In genomic region chr17:71986456-71986855, GRCm38 (mm10) we compare ENCODE assay signal across 8 mouse cellular contexts.
DNase-seq lines count a peak whose midpoint lies in the region; ATAC-seq and TF ChIP-seq lines count a peak whose summit lies in the region.

No protein-coding gene starts in this region.

- WGBS in heart, postnatal 0 days: 43% methylated on average over 9 of the region's 9 CpGs
- WGBS in hindbrain, postnatal 0 days: 37% methylated on average over 9 of the region's 9 CpGs
- 45% methylated on average over 9 of the region's 9 CpGs for WGBS in cerebellum, adult 2 months

- TF ChIP-seq CTCF in heart, postnatal 0 days (IDR thresholded peaks at IDR 0.05; ENCODE audit: low read depth): no peak
- no peak for TF ChIP-seq CTCF in hindbrain, postnatal 0 days (IDR thresholded peaks at IDR 0.05; ENCODE audit: low read depth)
- TF ChIP-seq CTCF in cerebellum, adult 2 months (IDR thresholded peaks at IDR 0.05; ENCODE audit: borderline replicate concordance, insufficient read depth, low read depth, low read length): no peak

- no peak for TF ChIP-seq EP300 in heart, postnatal 0 days (IDR thresholded peaks at IDR 0.05; ENCODE audit: low read depth)

- H3K4me3 ChIP-seq in heart, postnatal 0 days (ENCODE audit: low read depth, low read length): no peak overlapping the region
- no peak overlapping the region for H3K4me3 ChIP-seq in hindbrain, postnatal 0 days (ENCODE audit: low read length)
- H3K4me3 ChIP-seq in cerebellum, adult 2 months (replicated peaks; ENCODE audit: insufficient read depth, low read depth, low read length): no peak overlapping the region

- H3K27me3 ChIP-seq in heart, postnatal 0 days (ENCODE audit: control insufficient read depth, insufficient read depth, low read length): no peaks in the 10 kb centered on the region
- H3K27me3 ChIP-seq in hindbrain, postnatal 0 days (ENCODE audit: insufficient read depth, low read length): no peaks in the 10 kb centered on the region
- peaks cover 2% of the 10 kb centered on the region; the same call in 1 of the 2 replicates for H3K27me3 ChIP-seq in cerebellum, adult 2 months (ENCODE audit: control insufficient read depth, insufficient read depth, low read length)

- 0 out of 2 replicates have a peak overlapping the region, but pooled peaks have one; percentile 25 for H3K4me2 ChIP-seq in heart, postnatal 0 days (ENCODE audit: low read depth, low read length)
- H3K4me2 ChIP-seq in hindbrain, postnatal 0 days (ENCODE audit: low read depth, low read length): no peak overlapping the region

- no peaks in the 10 kb centered on the region for H3K4me1 ChIP-seq in heart, postnatal 0 days (ENCODE audit: control insufficient read depth, insufficient read depth)
- 0 out of 2 replicates have a peak, but pooled peaks cover 3% of the 10 kb centered on the region for H3K4me1 ChIP-seq in hindbrain, postnatal 0 days (ENCODE audit: insufficient read depth, low read length)
- no peaks in the 10 kb centered on the region for H3K4me1 ChIP-seq in cerebellum, adult 2 months (ENCODE audit: control insufficient read depth, insufficient read depth, low read length)

- no peak overlapping the region for H3K27ac ChIP-seq in heart, postnatal 0 days (ENCODE audit: low read depth)
- 0 out of 2 replicates have a peak overlapping the region, but pooled peaks have one; percentile 11 for H3K27ac ChIP-seq in hindbrain, postnatal 0 days
- no peak overlapping the region for H3K27ac ChIP-seq in cerebellum, adult 2 months (ENCODE audit: insufficient read depth, low read length)

- no peaks in the 10 kb centered on the region for H3K36me3 ChIP-seq in heart, postnatal 0 days (replicated peaks; ENCODE audit: control insufficient read depth, insufficient read depth, low read length)
- H3K36me3 ChIP-seq in hindbrain, postnatal 0 days (ENCODE audit: insufficient read depth, low read length): no peaks in the 10 kb centered on the region

- no peak for ATAC-seq in heart, postnatal 0 days (ENCODE audit: insufficient read depth, low read depth)
- ATAC-seq in hindbrain, postnatal 0 days: peak; percentile 28; the same call in 1 of the 2 replicates
- no peak for ATAC-seq in erythroid progenitor cell, adult 5-6 weeks (replicated peaks; ENCODE audit: low FRiP score, poor library complexity, severe bottlenecking)
- ATAC-seq in monocyte, adult 5-6 weeks (replicated peaks; ENCODE audit: insufficient number of reproducible peaks, low FRiP score, low TSS enrichment, poor library complexity, severe bottlenecking): no peak

- no peak overlapping the region for H3K9ac ChIP-seq in heart, postnatal 0 days (replicated peaks; ENCODE audit: low read depth, low read length)
- 0 out of 2 replicates have a peak overlapping the region, but pooled peaks have one; percentile 1 for H3K9ac ChIP-seq in hindbrain, postnatal 0 days (replicated peaks; ENCODE audit: low read length)

- DNase-seq in heart, postnatal 0 days (ENCODE audit: low spot score): no peak
- no peak for DNase-seq in heart, adult 8-10 months (ENCODE audit: low spot score)
- DNase-seq in ZHBTc4 (ENCODE audit: low read depth, low spot score): peak; percentile 14
- DNase-seq in hindbrain, postnatal 0 days (ENCODE audit: low spot score): peak; percentile 36
- DNase-seq in mesoderm, embryonic 11.5 days (ENCODE audit: low read depth, low spot score): peak; percentile 34
- no peak for DNase-seq in cerebellum, adult 2 months

- TF ChIP-seq POLR2A in cerebellum, adult 2 months (IDR thresholded peaks at IDR 0.05; ENCODE audit: borderline replicate concordance, insufficient read depth, low read length): no peak

- H3K9me3 ChIP-seq in heart, postnatal 0 days (replicated peaks; ENCODE audit: control insufficient read depth, low read length): no peaks in the 10 kb centered on the region
- H3K9me3 ChIP-seq in hindbrain, postnatal 0 days (ENCODE audit: low read length): no peaks in the 10 kb centered on the region

Comparison
In these comparisons a context has a peak if more than half of its experiments do, and no peak if none do; other contexts are left out.
1. DNase-seq: peak in ZHBTc4 (single experiment), hindbrain, postnatal 0 days (single experiment) and mesoderm, embryonic 11.5 days (single experiment); none in heart, postnatal 0 days (single experiment), heart, adult 8-10 months (single experiment) and cerebellum, adult 2 months (0 of 2).